Mouse (Mus musculus) hindbrain, embryonic 13.5 days (tissue): ENCODE measurements around the gene Prkcq. TPM values are rescaled to one million over a fixed set of nuclear protein-coding genes. Genes with fewer than 3 reads are reported as not detected.

Experiments
- ATAC-seq: fragments of 200-750 bp; cut with Nextera tagmentation; 2 replicates; pipeline ENCODE4 v1.8.0; 2017; ENCODE audit warnings: moderate TSS enrichment; ENCODE audit not compliant: low FRiP score
- H3K27ac ChIP-seq: fragments of 300-500 bp; sonication (generic); 2 replicates; pipeline ENCODE4 v1.5.1; 2015; ENCODE audit warnings: inconsistent platforms, mild to moderate bottlenecking, moderate library complexity
- H3K27me3 ChIP-seq: fragments of 300-500 bp; sonication (generic); 2 replicates; pipeline ENCODE4 v1.6.1; 2015; ENCODE audit warnings: mild to moderate bottlenecking, inconsistent platforms
- H3K36me3 ChIP-seq: fragments of 300-500 bp; sonication (generic); 2 replicates; pipeline ENCODE4 v1.6.1; 2015; ENCODE audit warnings: mild to moderate bottlenecking, inconsistent platforms
- H3K4me1 ChIP-seq: fragments of 300-500 bp; sonication (generic); replicated peaks from 2 replicates; pipeline ENCODE4 v1.6.1; 2015; ENCODE audit warnings: inconsistent platforms
- H3K4me2 ChIP-seq: fragments of 300-500 bp; sonication (generic); 2 replicates; pipeline ENCODE4 v1.6.1; 2015; ENCODE audit warnings: inconsistent platforms, mild to moderate bottlenecking, moderate library complexity
- H3K4me3 ChIP-seq: fragments of 300-500 bp; sonication (generic); 2 replicates; pipeline ENCODE4 v1.5.1; 2015; ENCODE audit warnings: mild to moderate bottlenecking, inconsistent platforms
- H3K9ac ChIP-seq: fragments of 300-500 bp; sonication (generic); 2 replicates; pipeline ENCODE4 v1.6.1; 2015; ENCODE audit warnings: mild to moderate bottlenecking, inconsistent platforms
- H3K9me3 ChIP-seq: fragments of 300-500 bp; sonication (generic); 2 replicates; pipeline ENCODE4 v1.6.1; 2016; ENCODE audit warnings: inconsistent platforms
- WGBS: fragments of 180-500 bp; shearing (Covaris S2); methylation state at CpG from one replicate; pipeline ENCODE4 v1.1.7; 2015; 5-methylcytosine and 5-hydroxymethylcytosine counted together
- polyA plus RNA-seq: library from polyadenylated mRNA; unstranded; fragments of >200 nt; fragmentation: Nextera tagmentation; extraction: Ambion mirVana; gene quantifications from 2 replicates; pipeline ENCODE4 v1.2.1, GENCODE M21; 2015

Gene Prkcq
- polyA plus RNA-seq, 1 experiment from 2014 or later = 7.2 TPM

DNA sequence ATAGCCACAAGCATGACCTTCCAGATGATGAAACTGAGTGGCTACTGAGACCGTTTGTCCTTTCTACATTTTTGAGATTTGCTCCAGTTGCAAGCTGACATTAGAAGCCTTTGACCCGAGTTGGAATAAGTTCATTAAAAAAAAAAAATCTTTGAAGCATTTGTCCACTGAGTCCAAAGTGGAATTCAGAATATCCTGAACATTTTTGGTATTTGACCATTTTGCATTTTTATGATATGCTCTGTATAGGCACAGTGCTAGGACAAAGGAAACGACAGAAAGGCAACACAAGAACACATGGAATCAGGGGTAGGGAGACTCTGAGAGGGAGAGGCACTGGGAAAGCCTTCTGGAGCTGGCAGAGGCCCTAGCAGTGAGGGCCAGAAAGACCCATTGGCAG is 9.2 kb upstream of the Prkcq start:
- Histone ChIP-seq H3K27me3 (no peaks in the 10 kb centered on the region), H3K27ac (no peak overlapping the region), H3K36me3 (no peaks in the 10 kb centered on the region), H3K9ac (no peak overlapping the region), H3K4me3 (no peak overlapping the region), H3K9me3 (no peaks in the 10 kb centered on the region), H3K4me1 (no peaks in the 10 kb centered on the region), H3K4me2 (no peak overlapping the region)
- 72% methylated on average over 3 of the region's 3 CpGs for WGBS
- ATAC-seq = no peak

DNA sequence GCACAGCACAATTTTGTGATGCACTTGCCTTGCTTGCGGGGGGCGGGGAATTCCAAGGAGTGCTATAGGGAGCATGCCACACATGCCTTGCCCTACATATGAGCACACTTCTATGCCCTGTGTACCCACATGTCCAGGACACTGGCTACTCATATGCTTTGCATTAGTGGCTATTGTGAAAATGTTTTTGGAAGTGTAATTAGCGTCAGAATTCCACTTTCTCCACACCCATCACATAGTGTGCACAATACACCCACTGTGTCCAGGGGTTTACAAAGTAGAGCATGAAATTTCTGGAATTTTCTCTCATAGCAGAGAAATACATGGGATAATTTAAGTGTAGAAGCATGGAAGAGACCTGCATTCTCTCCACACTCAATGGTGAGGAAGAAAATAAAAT is 7.7 kb upstream of the Prkcq start:
- H3K36me3 ChIP-seq = no peaks in the 10 kb centered on the region
- no peak overlapping the region for H3K4me3 ChIP-seq
- WGBS = 75% methylated on average over 3 of the region's 3 CpGs
- no peaks in the 10 kb centered on the region for H3K4me1 ChIP-seq
- no peak for ATAC-seq
- no peak overlapping the region for H3K27ac ChIP-seq
- H3K9me3 ChIP-seq = no peaks in the 10 kb centered on the region
- H3K9ac ChIP-seq = no peak overlapping the region
- H3K27me3 ChIP-seq = no peaks in the 10 kb centered on the region
- no peak overlapping the region for H3K4me2 ChIP-seq

DNA sequence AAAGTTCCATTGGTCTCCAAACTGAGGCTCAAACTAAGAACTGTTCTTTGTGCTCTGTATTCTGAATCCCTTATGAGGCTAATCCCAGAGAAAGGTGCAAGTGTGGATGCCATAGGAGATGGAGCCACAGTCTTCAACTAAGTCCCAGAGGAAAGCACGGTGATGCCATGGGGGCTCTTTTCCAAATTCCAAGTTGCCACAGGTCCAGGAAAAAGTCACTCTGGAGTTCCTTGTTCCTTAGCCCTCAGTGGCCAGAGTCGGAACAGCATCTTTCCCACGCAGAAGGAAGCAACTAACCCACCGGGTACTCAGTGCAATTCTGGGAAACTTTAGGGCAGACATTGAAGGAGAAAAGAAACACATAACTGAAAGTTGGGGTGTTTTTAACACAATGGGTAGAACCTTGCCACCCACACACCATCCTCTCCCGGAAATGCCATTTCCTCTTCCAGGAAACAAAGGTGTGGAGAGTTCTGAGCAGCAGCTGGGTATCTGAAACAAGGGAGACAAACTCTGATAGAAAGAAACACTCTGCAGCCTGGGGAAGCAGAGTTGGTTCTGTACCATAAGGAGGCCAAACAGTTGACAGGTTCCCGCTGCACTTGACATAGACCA is 2.1 kb upstream of the Prkcq start:
- H3K27ac ChIP-seq = no peak overlapping the region
- ATAC-seq = no peak
- no peak overlapping the region for H3K4me3 ChIP-seq
- H3K9me3 ChIP-seq = no peaks in the 10 kb centered on the region
- H3K36me3 ChIP-seq = no peaks in the 10 kb centered on the region
- no peak overlapping the region for H3K4me2 ChIP-seq
- no peak overlapping the region for H3K9ac ChIP-seq
- peaks cover 22% of the 10 kb centered on the region for H3K4me1 ChIP-seq
- 0 out of 2 replicates have a peak, but pooled peaks cover 10% of the 10 kb centered on the region for H3K27me3 ChIP-seq
- 77% methylated on average over 6 of the region's 6 CpGs for WGBS

DNA sequence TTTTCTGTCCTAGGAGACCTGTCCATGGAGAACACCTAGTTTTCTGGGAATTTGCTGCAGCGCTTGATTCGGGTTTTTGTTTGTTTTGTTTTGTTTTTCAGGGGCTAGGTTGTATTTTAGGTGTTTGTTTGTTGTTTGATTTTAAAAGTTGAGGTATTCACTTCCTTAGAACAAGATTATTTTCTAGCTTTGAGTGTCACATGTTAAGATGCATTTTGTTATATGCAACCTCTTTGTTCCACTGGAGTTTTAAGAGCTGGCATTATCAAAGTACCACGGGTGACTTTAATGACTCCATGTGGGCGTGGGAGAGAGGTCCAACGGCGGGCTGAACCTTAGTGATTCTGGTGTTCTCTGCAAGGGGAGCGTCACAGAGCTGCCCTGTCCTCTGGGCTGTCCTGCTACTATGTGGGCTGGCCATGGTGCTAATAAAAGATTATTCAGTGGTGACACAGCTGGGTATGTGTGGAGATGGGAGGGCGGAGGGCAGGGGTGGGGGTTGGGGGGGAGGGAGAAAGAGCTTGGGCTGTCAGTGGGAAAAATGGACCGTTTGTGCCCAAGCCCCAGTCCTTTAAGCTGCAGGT is 1.0 kb downstream of the Prkcq start:
- Histone ChIP-seq H3K36me3 (no peaks in the 10 kb centered on the region), H3K4me1 (peaks cover 22% of the 10 kb centered on the region), H3K9ac (no peak overlapping the region), H3K27ac (no peak overlapping the region), H3K27me3 (0 out of 2 replicates have a peak, but pooled peaks cover 10% of the 10 kb centered on the region), H3K4me2 (peak overlapping the region; percentile 91), H3K9me3 (no peaks in the 10 kb centered on the region), H3K4me3 (peak overlapping the region; percentile 59)
- ATAC-seq = no peak
- WGBS = 12% methylated on average over 9 of the region's 9 CpGs

DNA sequence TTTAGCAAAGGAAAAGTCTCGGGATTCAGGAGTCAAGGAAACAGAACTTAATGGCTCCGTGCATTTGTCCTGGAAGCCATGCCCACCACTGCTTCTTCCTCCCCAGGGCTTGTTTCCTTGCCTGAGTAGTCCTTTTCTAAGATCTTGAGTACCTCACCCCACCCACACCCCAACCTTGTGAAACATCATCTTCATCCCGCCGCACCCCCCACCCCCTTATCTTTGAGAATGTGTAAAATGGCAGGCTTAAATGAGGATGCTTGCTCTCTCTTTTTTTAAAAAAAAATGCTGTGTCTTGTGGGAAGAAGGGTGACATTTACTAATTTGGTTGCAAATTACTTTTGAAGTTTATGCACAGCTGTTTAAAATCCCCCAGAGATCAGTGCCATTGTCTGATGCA is 1.6 kb downstream of the Prkcq start:
- Histone ChIP-seq H3K4me2 (peak overlapping the region; percentile 91), H3K27me3 (0 out of 2 replicates have a peak, but pooled peaks cover 10% of the 10 kb centered on the region), H3K9me3 (no peaks in the 10 kb centered on the region), H3K36me3 (no peaks in the 10 kb centered on the region), H3K27ac (no peak overlapping the region), H3K4me1 (peaks cover 22% of the 10 kb centered on the region), H3K4me3 (peak overlapping the region; percentile 59), H3K9ac (no peak overlapping the region)
- ATAC-seq = no peak
- WGBS = 39% methylated on average over 4 of the region's 4 CpGs

DNA sequence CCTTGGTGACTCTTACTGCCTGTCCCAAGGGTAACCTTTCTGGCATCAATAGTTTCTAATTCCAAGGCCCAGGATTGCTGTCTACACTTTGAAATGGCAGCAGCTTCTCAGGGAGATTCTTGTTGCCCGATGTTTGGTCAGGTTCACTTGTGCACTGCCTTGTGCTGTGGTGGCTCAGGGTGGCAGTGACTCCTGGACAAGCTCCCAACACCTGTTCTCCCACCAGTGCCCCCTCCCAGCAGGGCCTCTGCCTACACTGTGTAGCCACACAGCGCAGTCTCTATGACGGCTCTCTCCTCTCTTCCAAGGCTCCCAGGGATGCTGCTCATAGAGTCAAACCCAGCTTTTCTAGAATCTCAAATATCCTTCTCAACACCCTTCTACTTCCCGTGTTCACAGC is 2.2 kb downstream of the Prkcq start:
- Histone ChIP-seq H3K4me3 (no peak overlapping the region), H3K36me3 (no peaks in the 10 kb centered on the region), H3K4me2 (0 out of 2 replicates have a peak overlapping the region, but pooled peaks have one; percentile 1), H3K27ac (no peak overlapping the region), H3K9ac (peak overlapping the region; percentile 3; the same call in 1 of the 2 replicates), H3K27me3 (0 out of 2 replicates have a peak, but pooled peaks cover 10% of the 10 kb centered on the region), H3K4me1 (peaks cover 22% of the 10 kb centered on the region), H3K9me3 (no peaks in the 10 kb centered on the region)
- 81% methylated on average over 4 of the region's 4 CpGs for WGBS
- no peak for ATAC-seq

DNA sequence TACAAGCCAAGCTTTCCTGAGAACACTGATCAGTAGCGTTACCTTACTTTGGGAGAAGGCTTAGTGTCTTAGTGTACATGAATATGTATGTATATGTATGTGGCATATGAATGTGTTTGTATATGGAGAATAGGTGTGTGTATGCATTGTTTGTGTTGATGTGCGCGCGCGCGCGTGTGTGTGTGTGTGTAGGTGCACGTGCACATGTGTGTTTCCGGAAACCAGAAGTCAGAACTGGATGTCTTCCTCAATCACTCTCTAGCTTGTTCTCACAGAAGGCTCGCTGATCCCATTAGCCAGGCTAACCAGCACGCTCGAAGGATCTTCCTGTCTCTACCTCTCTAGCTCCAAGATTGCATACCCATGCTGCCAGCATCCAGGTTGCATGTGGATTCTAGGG is 6.0 kb downstream of the Prkcq start:
- Histone ChIP-seq H3K9ac (no peak overlapping the region), H3K27ac (no peak overlapping the region), H3K9me3 (no peaks in the 10 kb centered on the region), H3K27me3 (no peaks in the 10 kb centered on the region), H3K36me3 (no peaks in the 10 kb centered on the region), H3K4me2 (no peak overlapping the region), H3K4me1 (peaks cover 13% of the 10 kb centered on the region), H3K4me3 (no peak overlapping the region)
- ATAC-seq = no peak
- 98% methylated on average over 12 of the region's 12 CpGs for WGBS

DNA sequence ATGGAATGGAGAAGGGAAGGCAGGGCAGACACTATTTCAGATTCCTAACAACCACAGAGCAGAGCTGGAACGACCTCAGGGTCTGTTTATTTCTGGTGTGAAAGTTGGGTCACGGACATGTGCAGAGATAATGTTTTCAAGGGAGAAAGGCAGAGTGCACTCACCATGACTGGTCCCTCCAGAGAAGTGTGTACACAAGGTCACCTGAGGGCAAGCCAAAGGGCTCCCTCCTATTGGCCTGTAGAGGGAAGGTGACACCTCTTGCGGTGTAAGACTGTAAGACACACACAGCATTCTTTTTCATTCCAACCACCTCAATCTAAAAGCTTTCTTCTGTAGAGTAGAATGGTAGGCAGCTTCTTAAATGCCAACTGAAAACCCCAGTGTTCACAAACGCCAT is 9.6 kb downstream of the Prkcq start:
- ATAC-seq = no peak
- Histone ChIP-seq H3K9ac (no peak overlapping the region), H3K4me1 (no peaks in the 10 kb centered on the region), H3K27me3 (no peaks in the 10 kb centered on the region), H3K4me3 (no peak overlapping the region), H3K9me3 (no peaks in the 10 kb centered on the region), H3K36me3 (no peaks in the 10 kb centered on the region), H3K27ac (no peak overlapping the region), H3K4me2 (no peak overlapping the region)
- 72% methylated on average over 4 of the region's 4 CpGs for WGBS

DNA sequence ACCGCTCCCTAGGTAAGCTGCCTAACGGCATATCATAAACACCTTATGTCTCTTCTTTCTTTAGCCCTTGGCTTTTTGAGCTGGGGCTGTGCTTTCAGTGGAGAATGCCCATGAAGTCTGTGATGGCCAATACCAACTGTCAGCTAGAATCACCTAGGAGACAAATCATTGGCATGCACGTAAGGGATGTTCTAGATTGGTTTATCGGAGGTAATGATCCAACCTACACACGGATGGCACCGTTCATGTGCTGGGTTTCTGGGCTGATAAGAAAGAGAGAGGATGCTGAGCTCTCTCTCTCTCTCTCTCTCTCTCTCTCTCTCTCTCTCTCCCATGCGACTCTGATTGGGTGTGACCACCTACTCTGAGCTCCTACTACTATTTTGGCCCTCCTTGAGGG is 10.2 kb downstream of the Prkcq start:
- Histone ChIP-seq H3K27me3 (no peaks in the 10 kb centered on the region), H3K9ac (no peak overlapping the region), H3K4me2 (no peak overlapping the region), H3K4me3 (no peak overlapping the region), H3K27ac (no peak overlapping the region), H3K4me1 (no peaks in the 10 kb centered on the region), H3K9me3 (no peaks in the 10 kb centered on the region), H3K36me3 (no peaks in the 10 kb centered on the region)
- no peak for ATAC-seq
- 91% methylated on average over 7 of the region's 7 CpGs for WGBS

DNA sequence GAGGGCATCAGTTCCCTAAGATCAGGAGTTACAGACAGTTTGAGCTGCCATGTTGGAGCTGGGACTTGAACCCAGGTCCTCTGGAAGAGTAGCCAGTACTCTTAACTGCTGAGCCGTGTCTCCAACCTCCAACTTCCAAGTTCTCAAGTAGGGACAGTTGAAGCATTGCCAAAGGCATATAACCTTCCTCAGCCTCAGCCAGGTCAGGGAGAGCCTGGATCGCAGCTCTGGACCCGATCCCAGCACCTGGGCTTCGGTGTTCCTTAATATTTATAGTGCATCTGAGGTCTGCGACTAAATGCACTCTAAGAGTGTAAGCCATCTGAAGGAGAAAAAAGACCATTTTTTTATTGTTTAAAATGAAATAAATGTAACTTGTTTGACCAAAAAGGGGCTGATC is 12.1 kb downstream of the Prkcq start:
- H3K27me3 ChIP-seq = no peaks in the 10 kb centered on the region
- H3K9me3 ChIP-seq = no peaks in the 10 kb centered on the region
- no peak overlapping the region for H3K4me3 ChIP-seq
- no peaks in the 10 kb centered on the region for H3K36me3 ChIP-seq
- H3K4me2 ChIP-seq = no peak overlapping the region
- H3K4me1 ChIP-seq = no peaks in the 10 kb centered on the region
- WGBS = 93% methylated on average over 5 of the region's 5 CpGs
- H3K27ac ChIP-seq = no peak overlapping the region
- H3K9ac ChIP-seq = no peak overlapping the region
- no peak for ATAC-seq

DNA sequence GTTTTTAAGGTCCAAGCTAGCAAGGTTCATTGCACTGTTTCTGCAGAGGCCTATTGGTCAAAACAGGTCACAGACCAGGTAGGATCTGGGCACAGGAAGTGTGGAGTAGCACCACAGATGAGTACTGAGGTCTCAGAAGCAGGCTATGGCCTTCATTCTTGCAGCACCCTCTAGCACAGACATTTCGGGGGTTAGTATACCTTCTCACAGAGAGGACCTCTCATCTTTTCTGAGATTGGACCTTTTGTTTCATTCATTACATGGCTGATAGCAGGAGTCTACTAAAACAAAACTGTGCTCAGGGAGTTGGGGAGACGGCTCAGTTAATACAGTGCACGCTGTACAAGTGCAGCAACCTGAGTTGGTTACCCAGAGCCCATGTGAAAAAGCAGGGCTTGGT is 14.7 kb downstream of the Prkcq start:
- no peaks in the 10 kb centered on the region for H3K9me3 ChIP-seq
- WGBS = 90% methylated on average over 3 of the region's 3 CpGs
- H3K9ac ChIP-seq = no peak overlapping the region
- no peaks in the 10 kb centered on the region for H3K4me1 ChIP-seq
- H3K4me2 ChIP-seq = no peak overlapping the region
- no peak overlapping the region for H3K4me3 ChIP-seq
- H3K36me3 ChIP-seq = no peaks in the 10 kb centered on the region
- no peak for ATAC-seq
- no peaks in the 10 kb centered on the region for H3K27me3 ChIP-seq
- no peak overlapping the region for H3K27ac ChIP-seq

DNA sequence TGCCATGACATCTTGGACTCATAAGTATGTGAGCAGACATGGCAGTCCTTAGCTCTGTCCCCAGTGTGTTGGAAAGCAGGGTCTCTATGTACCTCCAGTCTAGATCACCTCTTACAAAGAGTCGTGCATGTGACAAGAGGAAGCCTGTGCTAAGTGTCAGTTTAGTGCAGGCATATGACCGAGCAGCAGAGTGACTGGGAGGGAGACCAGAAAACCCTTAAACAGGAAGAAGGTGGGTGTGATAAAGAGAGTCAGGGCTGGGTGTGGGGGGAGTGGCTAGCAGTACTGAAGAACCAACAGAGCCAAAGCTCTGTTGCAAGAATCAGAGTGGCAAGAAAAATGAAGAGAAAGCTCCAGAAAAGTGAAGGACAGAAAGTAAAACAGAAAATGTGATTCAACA is 15.3 kb downstream of the Prkcq start:
- no peak for ATAC-seq
- no peaks in the 10 kb centered on the region for H3K36me3 ChIP-seq
- H3K9me3 ChIP-seq = no peaks in the 10 kb centered on the region
- no peak overlapping the region for H3K27ac ChIP-seq
- no peak overlapping the region for H3K4me3 ChIP-seq
- H3K4me2 ChIP-seq = no peak overlapping the region
- H3K4me1 ChIP-seq = no peaks in the 10 kb centered on the region
- no peak overlapping the region for H3K9ac ChIP-seq
- WGBS = 86% methylated on average over 2 of the region's 2 CpGs
- no peaks in the 10 kb centered on the region for H3K27me3 ChIP-seq

DNA sequence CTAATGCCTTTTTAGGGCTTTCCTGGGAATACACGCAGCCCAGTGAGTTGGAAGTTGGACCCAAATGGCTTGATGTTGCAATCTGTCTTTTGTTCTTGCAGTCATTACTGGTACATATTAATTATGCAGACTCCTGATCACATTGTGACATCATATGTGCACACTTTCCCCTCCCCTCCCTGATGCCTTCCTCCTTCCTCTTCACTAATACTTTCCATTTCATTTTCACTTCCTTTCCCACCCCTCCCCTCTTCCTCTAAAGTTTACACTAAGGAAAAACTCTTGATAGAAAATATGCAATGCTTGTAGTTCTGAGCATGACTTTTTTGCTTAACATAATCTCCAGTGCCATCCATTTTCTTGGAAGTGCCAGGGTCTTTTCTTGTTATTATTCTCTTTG is 16.4 kb downstream of the Prkcq start:
- Histone ChIP-seq H3K4me1 (no peaks in the 10 kb centered on the region), H3K27me3 (no peaks in the 10 kb centered on the region), H3K27ac (no peak overlapping the region), H3K9ac (no peak overlapping the region), H3K4me2 (no peak overlapping the region), H3K36me3 (no peaks in the 10 kb centered on the region), H3K4me3 (no peak overlapping the region), H3K9me3 (no peaks in the 10 kb centered on the region)
- no peak for ATAC-seq
- WGBS = 97% methylated on average over 1 of the region's 1 CpGs
